Mouse (Mus musculus) retina, embryonic 14.5 days (tissue): ENCODE measurements around the gene Wfdc1.
A peak's percentile ranks its signal among the peaks of the same experiment; 100 is the strongest.

Source experiments
- DNase-seq: peaks from one replicate; pipeline ENCODE4 v3.0.0-alpha.2; 2015; ENCODE audit warnings: low spot score

Gene Wfdc1

GRCm38 (mm10) chr8:119691989-119692388 lies 25.8 kb downstream of the Wfdc1 start:
- DNase-seq: no peak

DNA sequence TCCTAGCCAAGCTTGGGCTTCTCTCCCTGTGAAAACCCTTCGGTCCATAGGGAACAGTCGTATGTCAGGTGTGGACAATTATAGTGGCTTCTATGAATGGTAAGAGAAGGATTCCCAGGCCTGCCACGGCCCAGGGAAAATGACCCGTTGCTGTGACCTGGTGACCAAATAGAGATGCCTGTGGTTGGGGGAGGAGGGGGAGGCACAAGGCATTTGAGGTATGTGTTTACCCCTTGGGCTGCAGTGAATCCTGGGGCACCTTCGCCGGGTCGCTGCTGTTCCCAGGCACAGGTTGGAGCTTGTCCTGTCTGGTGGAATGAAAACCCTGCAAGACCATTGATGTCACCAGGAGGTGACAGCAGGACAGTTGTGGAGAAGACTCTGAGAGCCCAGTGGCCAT lies 28.5 kb downstream of the Wfdc1 start:
- no peak for DNase-seq

GRCm38 (mm10) chr8:119697163-119697562 lies 31.0 kb downstream of the Wfdc1 start:
- no peak for DNase-seq

GRCm38 (mm10) chr8:119698960-119699359 lies 32.8 kb downstream of the Wfdc1 start:
- DNase-seq: peak; percentile 67

DNA sequence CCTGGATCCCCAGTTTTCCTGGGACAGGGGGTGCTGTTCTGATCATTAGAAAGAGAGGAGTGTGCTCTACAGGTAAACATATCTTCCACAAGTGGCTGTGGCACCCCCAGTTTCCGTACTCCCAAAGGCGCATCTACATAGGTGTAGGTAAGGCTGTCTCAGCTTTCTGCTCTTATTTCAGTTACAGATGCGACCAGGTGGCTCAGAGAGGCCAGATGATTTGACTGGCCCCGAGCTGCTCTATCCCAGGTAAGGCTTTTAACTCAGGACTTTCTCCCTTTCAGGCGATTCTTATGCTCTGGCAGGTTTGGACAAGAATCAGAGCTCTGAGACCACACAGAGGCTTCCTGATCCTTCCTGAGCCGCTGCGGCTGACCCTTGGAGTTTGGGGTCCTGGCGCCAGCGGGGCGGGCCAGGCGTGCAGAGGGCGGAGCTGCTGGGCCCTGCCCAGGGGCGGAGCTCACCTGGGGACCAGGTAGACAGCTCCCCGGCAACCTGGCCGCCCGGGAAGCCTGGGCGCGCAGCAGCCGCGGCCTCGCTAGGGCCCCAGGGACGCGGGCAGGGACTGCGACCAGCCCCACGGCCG lies 33.5 kb downstream of the Wfdc1 start, which contains the start of gene Atp2c2:
Gene Atp2c2, plus strand, starts transcription at position 461 of the 586 bp plus-strand sequence.
- DNase-seq: no peak

DNA sequence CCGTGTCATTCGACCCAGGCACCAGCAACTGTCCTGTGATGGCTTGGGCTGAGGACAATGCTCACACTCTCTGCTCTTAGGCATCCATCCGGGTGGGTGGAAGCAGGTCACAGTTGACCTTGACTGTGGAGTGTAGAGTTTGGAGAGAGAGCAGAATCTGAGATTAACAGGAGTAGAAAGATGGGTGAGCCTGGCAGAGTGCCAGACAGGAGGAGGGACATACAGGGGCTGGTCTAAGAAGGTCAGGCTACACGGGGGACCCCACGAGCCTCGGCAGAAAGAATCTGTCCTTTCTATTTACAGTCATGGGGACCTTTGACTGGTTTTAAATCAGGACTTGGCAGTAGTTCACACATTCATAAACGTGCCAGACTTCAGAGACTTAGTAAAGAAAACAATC lies 36.8 kb downstream of the Wfdc1 start:
- DNase-seq: no peak

GRCm38 (mm10) chr8:119707146-119707545 lies 41.0 kb downstream of the Wfdc1 start:
- no peak for DNase-seq

DNA sequence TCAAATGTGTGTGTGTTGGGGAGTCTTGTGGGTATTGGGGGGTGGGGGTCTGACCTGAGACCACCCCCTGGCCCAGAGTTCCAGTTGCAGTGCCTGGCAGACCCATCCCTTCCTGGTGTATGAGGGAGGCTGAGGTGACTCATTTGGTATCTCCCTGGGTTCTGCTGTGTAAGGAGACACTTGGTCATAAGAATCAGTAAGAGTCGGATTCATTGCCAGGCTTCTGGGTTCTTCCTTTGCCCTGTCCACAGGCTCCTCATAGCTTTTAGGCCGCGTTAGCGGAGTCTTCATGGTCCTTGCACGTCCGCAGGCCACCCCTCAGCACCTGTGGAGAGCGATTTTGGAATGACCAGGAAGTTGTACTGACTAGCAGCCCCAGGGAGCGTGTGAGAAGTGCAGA lies 42.3 kb downstream of the Wfdc1 start:
- no peak for DNase-seq

- no peak for DNase-seq
These were observed 42.9 kb downstream of the Wfdc1 start for GRCm38 (mm10) chr8:119708878-119709702.

DNA sequence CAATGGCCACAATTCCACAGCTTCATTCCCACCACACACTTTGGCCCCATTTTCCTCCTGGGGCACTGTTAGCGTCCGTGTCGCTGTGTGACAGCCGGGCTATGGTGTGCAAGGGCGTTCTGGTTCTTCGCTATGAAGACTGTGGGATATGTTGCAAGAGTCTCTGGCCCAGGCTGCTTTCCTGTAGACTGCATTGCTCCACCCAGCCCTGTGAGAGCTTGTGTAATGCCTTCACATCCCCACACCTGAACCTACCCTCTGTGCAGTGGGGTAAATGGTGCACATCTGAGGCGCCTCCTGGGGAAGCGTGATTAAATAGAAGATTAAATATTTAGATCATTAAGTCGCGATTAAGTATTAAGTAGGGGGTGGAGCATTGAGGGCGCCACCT lies 43.5 kb downstream of the Wfdc1 start:
- no peak for DNase-seq

DNA sequence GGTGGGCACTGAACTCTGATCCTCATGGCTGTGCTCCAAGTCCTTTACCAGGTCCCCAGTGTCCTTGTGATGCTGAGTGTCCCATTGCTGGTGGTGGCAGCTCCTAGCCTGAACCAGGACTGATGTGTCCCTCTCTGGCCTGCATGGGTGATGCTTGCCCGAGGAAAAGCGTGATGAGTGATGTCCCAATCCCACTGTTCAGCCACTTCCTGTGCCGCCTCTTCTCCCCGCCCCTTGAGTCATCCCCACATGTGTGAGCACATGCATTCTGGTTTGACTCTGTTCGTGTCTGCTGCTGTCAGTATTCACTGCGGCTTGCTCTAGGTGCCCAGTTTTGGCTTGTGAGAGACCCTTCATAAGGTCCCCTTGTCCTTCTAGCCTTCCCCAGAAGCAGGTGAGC lies 46.1 kb downstream of the Wfdc1 start:
- no peak for DNase-seq

DNA sequence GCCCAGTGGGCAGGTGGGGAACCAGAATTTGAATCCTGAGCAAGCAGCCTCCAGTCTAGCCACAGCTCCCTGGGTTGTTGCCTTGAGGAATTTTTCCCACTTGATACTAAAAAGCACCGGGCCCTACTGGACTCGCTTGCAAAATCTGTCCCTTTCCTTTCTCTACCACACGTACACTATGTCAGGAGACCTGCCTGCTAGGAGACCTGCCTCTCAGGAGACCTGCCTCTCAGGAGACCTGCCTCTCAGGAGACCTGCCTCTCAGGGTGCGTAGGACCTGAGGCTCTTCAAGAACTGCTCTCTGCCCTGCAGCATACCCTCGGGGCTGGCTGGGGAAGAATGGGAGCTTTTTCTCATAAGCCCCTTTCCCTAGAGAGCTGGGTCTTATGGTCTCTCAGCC lies 47.3 kb downstream of the Wfdc1 start:
- DNase-seq: no peak

GRCm38 (mm10) chr8:119715221-119715620 lies 49.1 kb downstream of the Wfdc1 start:
- no peak for DNase-seq

GRCm38 (mm10) chr8:119716730-119717299 lies 50.6 kb downstream of the Wfdc1 start:
- no peak for DNase-seq

DNA sequence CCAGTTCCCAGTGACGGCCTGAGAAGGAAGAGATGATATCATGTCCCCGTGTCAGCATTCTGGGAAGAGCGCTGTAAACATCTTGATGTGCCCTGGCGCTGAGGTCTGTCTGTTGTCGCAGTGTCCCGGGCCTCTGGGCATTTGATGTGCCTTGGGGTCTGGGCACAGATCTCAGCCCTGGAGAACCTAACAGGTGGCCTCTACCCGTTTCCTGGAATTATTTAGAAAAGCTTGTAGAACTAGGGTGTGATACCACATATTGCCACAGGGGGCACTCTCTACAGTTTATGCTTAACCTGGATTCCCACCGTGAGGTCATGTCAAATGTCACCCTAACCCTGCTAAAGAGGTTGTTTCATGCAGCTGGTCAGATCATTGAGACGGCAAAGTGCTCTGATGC lies 51.6 kb downstream of the Wfdc1 start:
- peak; percentile 76 for DNase-seq

DNA sequence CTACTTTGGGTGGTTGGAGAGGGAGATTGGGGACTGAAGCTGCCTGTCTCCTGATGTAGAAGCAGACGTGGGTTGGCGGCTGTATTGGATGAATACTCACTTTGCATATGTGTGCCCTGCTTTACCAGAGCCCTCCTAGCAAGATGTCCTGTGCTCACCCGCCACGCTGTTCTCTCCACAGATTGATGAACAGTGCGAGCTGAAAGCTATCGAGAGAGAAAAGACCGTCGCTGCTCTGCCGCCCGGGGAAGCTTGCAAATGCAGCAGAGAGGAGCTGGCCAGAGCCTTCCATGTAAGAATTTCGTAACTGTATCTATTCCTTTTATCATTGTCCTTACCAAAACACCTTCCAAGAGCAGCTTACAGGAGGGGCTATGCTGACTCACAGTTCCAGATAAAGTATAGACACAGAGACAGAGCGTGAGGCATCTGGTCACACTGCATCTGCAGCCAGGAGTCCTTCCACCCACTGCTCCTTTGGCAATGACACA lies 52.9 kb downstream of the Wfdc1 start:
- DNase-seq: no peak

GRCm38 (mm10) chr8:119722348-119722747 lies 56.2 kb downstream of the Wfdc1 start:
- no peak for DNase-seq

DNA sequence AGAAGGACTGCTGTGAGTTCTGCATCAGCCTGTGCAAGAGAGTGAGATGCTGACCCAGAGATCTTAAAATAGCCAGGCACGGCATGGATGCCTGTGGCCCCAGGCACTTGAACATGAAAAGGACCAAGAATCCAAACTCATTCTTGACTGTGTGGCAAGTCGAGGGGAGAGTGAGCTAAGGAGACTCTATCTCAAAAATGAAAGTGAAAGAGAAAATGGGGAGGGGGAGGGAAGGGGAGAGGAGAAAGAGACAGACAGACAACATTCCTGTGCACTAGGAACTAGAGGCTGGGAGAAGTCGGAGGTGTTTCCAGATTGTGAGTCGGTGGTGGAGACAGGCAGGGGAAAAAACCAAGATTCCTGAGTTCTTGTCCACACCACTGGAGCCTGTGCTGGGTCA lies 57.5 kb downstream of the Wfdc1 start:
- DNase-seq: no peak

DNA sequence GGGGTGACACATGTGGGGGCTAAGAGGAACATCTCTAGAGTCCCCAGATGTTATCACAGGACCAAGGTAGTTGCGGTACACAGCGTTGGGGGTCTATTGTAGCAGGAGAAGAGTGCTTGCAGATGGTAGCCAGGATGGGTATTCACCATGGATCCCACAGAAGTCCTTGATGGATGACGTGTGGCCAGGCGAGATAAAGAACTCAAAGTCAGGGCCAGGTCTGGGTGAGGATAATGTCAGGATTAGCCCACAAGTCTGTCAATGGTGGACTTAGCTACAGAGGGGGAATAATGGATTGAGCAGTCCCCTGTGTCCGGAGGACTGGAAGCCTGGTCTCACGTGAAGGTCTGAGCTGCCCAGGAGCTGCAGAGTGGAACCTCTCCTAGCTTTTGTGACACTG lies 58.4 kb downstream of the Wfdc1 start:
- no peak for DNase-seq

GRCm38 (mm10) chr8:119727093-119727492 lies 60.9 kb downstream of the Wfdc1 start:
- no peak for DNase-seq

DNA sequence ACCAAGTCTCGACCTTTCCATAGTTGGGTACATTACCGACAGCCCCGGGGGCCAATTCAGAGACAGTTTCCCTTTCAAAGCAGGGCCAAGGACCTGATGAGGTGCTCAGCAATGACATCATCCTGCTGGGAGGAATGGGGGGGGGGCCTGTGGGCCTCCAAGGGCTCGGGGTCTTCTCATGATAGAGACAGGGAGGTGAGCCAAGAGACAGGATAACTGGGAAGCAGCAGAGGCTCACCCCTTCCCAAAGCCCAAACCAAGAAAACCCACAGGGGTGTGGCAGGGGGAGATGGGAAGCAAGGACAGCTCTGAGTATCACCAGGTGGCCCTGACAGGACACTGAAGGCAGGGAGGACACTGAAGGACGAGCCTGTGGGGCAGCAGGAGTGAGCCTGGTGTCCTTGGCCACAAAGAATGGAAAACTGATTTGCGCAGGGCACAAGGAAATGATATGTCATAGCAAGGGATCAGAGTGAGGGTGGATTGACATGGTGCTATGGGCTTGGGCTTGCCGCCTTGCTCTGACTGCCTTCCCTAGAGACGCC lies 62.3 kb downstream of the Wfdc1 start:
- DNase-seq: no peak

- no peak for DNase-seq
These were observed 65.9 kb downstream of the Wfdc1 start for GRCm38 (mm10) chr8:119732072-119732471.

DNA sequence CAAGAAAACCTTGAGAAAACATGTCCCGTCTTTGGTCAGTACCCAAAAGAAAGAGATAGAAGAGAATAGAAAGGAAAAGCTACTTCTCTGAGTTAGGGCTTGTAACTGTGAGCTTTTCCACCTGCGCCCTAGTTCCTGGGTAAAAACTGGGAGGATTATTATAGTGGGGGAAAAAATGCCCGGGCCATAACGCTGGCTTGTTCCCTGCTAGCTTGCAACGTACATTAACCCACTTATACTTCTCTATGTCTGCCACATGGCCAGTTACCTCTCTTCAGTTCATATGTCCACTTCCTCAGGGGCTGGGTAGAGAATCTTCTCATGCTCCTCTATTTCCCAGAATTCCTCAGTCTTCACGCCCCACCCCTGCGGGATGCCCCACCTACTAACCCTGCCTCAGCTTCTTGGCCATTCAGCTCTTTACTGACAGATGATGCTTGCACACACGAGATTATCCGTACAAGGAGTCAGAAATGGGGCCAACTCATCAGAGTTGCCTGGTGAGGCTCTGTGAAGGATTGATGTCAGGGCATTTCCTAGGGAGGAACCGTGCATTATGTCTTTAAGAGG lies 70.3 kb downstream of the Wfdc1 start:
- DNase-seq: no peak
